Mouse (Mus musculus): ENCODE data around the gene Mrtfa. TPM values are rescaled to one million over a fixed set of nuclear protein-coding genes. Genes with fewer than 3 reads are reported as not detected.

Mrtfa gene
- total and polyA plus RNA-seq, 3 experiments, result 2.3 to 18.3 (median 17.2) TPM

DNA sequence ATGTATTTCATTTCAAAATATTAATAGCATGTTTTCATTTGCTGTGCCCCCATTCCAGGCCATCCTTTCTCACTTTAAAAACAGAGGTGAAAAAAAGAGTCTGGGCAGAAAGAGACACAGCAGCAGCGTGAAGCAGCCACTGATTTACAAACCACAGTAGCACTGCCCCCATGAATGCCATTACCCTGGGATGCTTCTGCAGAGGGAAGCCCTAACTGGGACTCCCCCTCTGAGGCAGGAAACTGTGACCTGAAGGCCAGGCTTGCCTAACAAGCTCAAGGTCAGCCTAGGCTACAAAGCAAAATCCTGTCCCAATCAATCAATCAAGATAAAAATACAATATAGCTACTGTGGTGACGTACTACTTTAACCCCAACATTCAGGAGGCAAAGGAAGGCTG, 9.3 kb downstream of the Mrtfa start:
- Histone ChIP-seq H3K4me1 (ENCODE audit: insufficient read depth, low read depth, low read length) (peaks cover 5% of the 10 kb centered on the region), H3K27me3 (ENCODE audit: insufficient read depth, low read length) (no peaks in the 10 kb centered on the region), H3K9me3 (replicated peaks) (no peaks in the 10 kb centered on the region), H3K4me3 (ENCODE audit: low read depth, low read length) (no peak overlapping the region), H3K36me3 (replicated peaks) (peaks cover 13% of the 10 kb centered on the region)
- ATAC-seq (ENCODE audit: extremely low read depth, insufficient number of reproducible peaks, low FRiP score, poor library complexity, severe bottlenecking) (no peak), DNase-seq (ENCODE audit: low spot score) (no peak)
- TF ChIP-seq CTCF (IDR thresholded peaks at IDR 0.05; ENCODE audit: low read depth, low read length), result no peak
- TF ChIP-seq GATA2 (IDR thresholded peaks at IDR 0.05; ENCODE audit: borderline replicate concordance, low read depth, low read length), result no peak
- no peak for TF ChIP-seq TAL1 (conservative IDR thresholded peaks at IDR 0.05; ENCODE audit: low read depth, low read length)

DNA sequence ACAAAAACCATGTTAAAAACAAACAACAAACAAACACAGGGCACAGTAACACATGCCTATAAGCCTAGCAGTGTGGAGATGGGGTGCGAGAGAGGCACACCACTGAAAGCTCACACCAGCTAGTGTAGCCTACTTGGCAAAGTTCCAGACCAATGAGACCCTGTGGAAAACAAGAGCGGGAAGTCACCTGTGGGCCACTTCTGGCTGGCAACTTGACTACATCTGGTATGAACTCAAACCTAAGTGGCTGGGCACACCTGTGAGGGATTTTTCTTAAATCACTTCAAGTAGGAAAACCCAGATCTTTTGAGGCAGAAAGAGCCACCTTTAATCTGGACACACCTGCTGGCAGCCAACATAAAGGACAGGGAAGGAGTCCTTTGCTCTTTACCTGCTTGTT, 11.0 kb downstream of the Mrtfa start:
- Histone ChIP-seq H3K27me3 (ENCODE audit: insufficient read depth, low read length) (no peaks in the 10 kb centered on the region), H3K4me3 (ENCODE audit: low read depth, low read length) (no peak overlapping the region), H3K36me3 (replicated peaks) (peaks cover 15% of the 10 kb centered on the region), H3K4me1 (ENCODE audit: insufficient read depth, low read depth, low read length) (peaks cover 2% of the 10 kb centered on the region; the same call in 1 of the 2 replicates), H3K9me3 (replicated peaks) (no peaks in the 10 kb centered on the region)
- DNase-seq (ENCODE audit: low spot score) (no peak), ATAC-seq (ENCODE audit: extremely low read depth, insufficient number of reproducible peaks, low FRiP score, poor library complexity, severe bottlenecking) (no peak)
- TF ChIP-seq TAL1 (conservative IDR thresholded peaks at IDR 0.05; ENCODE audit: low read depth, low read length), result no peak
- no peak for TF ChIP-seq CTCF (IDR thresholded peaks at IDR 0.05; ENCODE audit: low read depth, low read length)
- no peak for TF ChIP-seq GATA1 (IDR thresholded peaks at IDR 0.05; ENCODE audit: borderline replicate concordance, low read length)
- TF ChIP-seq POLR2AphosphoS5 (IDR thresholded peaks at IDR 0.05; ENCODE audit: insufficient replicate concordance, low read depth, low read length), result no peak
- no peak for TF ChIP-seq GATA2 (IDR thresholded peaks at IDR 0.05; ENCODE audit: borderline replicate concordance, low read depth, low read length)

DNA sequence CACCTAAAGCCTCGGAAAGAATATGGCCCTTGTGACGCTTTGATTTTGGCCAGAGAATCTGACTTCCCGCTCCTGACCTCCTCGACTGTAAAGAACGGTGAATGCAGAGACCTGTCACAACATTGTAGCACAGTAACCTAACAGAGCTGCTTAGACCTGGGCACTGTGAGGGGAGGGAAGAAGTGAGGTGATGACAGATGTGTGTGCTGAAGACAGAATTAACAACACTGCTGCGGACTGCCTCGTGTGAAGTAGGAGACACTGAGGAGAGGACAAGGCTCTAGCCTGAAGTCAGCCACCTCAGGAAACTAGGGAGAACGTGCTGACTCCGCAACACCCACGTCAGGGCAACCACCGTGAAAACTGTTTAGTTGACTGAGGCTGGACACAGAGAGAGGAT, 11.9 kb downstream of the Mrtfa start:
- peaks cover 20% of the 10 kb centered on the region for H3K36me3 ChIP-seq (replicated peaks)
- no peaks in the 10 kb centered on the region for H3K27me3 ChIP-seq (ENCODE audit: insufficient read depth, low read length)
- TF ChIP-seq GATA1 (IDR thresholded peaks at IDR 0.05; ENCODE audit: borderline replicate concordance, low read length), result no peak
- TF ChIP-seq GATA2 (IDR thresholded peaks at IDR 0.05; ENCODE audit: borderline replicate concordance, low read depth, low read length), result no peak
- TF ChIP-seq POLR2AphosphoS5 (IDR thresholded peaks at IDR 0.05; ENCODE audit: insufficient replicate concordance, low read depth, low read length), result no peak
- TF ChIP-seq TAL1 (conservative IDR thresholded peaks at IDR 0.05; ENCODE audit: low read depth, low read length), result no peak
- TF ChIP-seq CTCF (IDR thresholded peaks at IDR 0.05; ENCODE audit: low read depth, low read length), result no peak
- H3K4me1 ChIP-seq (ENCODE audit: insufficient read depth, low read depth, low read length), result peaks cover 2% of the 10 kb centered on the region; the same call in 1 of the 2 replicates
- no peak for DNase-seq (ENCODE audit: low spot score)
- no peaks in the 10 kb centered on the region for H3K9me3 ChIP-seq (replicated peaks)
- no peak for ATAC-seq (ENCODE audit: extremely low read depth, insufficient number of reproducible peaks, low FRiP score, poor library complexity, severe bottlenecking)
- no peak overlapping the region for H3K4me3 ChIP-seq (ENCODE audit: low read depth, low read length)

DNA sequence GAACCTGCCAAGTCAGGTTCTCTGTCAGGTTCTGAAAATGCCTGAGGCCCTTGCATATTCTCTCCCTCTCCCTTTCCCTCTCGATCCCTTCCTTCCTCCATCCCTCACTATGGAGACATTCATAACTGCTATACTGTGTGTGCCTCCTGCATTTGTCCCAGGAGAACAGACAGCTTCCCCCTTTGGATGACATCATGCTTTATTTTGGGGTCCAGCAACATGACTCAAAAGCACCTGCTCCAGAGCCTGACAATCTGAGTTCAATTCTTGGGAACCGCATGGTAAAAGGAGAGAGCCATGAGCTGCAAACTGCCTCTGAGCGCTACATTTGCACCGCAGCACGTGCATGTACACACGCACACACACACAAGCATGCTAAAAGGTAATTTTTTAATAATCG, 12.7 kb downstream of the Mrtfa start:
- H3K36me3 ChIP-seq (replicated peaks), result peaks cover 20% of the 10 kb centered on the region
- ATAC-seq (ENCODE audit: extremely low read depth, insufficient number of reproducible peaks, low FRiP score, poor library complexity, severe bottlenecking), result no peak
- DNase-seq (ENCODE audit: low spot score), result no peak
- peaks cover 2% of the 10 kb centered on the region; the same call in 1 of the 2 replicates for H3K4me1 ChIP-seq (ENCODE audit: insufficient read depth, low read depth, low read length)
- H3K9me3 ChIP-seq (replicated peaks), result no peaks in the 10 kb centered on the region
- no peak overlapping the region for H3K4me3 ChIP-seq (ENCODE audit: low read depth, low read length)
- no peaks in the 10 kb centered on the region for H3K27me3 ChIP-seq (ENCODE audit: insufficient read depth, low read length)
- no peak for TF ChIP-seq GATA2 (IDR thresholded peaks at IDR 0.05; ENCODE audit: borderline replicate concordance, low read depth, low read length)
- TF ChIP-seq TAL1 (conservative IDR thresholded peaks at IDR 0.05; ENCODE audit: low read depth, low read length), result no peak
- no peak for TF ChIP-seq CTCF (IDR thresholded peaks at IDR 0.05; ENCODE audit: low read depth, low read length)
- TF ChIP-seq GATA1 (IDR thresholded peaks at IDR 0.05; ENCODE audit: borderline replicate concordance, low read length), result no peak
- TF ChIP-seq POLR2AphosphoS5 (IDR thresholded peaks at IDR 0.05; ENCODE audit: insufficient replicate concordance, low read depth, low read length), result no peak

DNA sequence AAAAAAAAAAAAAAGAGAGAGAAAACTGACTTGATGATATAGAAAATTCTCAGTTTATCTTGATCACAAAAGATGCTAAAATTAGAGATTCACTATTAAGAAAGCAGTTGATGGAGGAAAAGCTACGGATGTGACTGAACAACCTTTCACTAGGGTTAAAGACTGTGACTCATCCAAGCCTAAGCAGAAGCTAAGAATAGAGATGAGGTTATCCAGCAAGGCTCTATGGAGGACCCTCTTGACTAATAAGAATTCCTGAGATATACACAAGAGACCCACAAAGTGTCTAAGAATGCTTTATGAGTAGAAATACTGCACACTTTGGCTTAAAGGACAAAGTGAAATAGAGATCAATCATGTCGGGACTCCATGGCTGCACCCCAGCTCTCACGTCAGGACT, 14.9 kb downstream of the Mrtfa start:
- no peaks in the 10 kb centered on the region for H3K9me3 ChIP-seq (replicated peaks)
- peaks cover 2% of the 10 kb centered on the region; the same call in 1 of the 2 replicates for H3K4me1 ChIP-seq (ENCODE audit: insufficient read depth, low read depth, low read length)
- no peak overlapping the region for H3K4me3 ChIP-seq (ENCODE audit: low read depth, low read length)
- H3K27me3 ChIP-seq (ENCODE audit: insufficient read depth, low read length), result no peaks in the 10 kb centered on the region
- TF ChIP-seq CTCF (IDR thresholded peaks at IDR 0.05; ENCODE audit: low read depth, low read length), result no peak
- TF ChIP-seq GATA1 (IDR thresholded peaks at IDR 0.05; ENCODE audit: borderline replicate concordance, low read length), result no peak
- no peak for TF ChIP-seq POLR2AphosphoS5 (IDR thresholded peaks at IDR 0.05; ENCODE audit: insufficient replicate concordance, low read depth, low read length)
- no peak for TF ChIP-seq GATA2 (IDR thresholded peaks at IDR 0.05; ENCODE audit: borderline replicate concordance, low read depth, low read length)
- TF ChIP-seq TAL1 (conservative IDR thresholded peaks at IDR 0.05; ENCODE audit: low read depth, low read length), result no peak
- peaks cover 27% of the 10 kb centered on the region for H3K36me3 ChIP-seq (replicated peaks)
- ATAC-seq (ENCODE audit: extremely low read depth, insufficient number of reproducible peaks, low FRiP score, poor library complexity, severe bottlenecking) (no peak), DNase-seq (ENCODE audit: low spot score) (no peak)

DNA sequence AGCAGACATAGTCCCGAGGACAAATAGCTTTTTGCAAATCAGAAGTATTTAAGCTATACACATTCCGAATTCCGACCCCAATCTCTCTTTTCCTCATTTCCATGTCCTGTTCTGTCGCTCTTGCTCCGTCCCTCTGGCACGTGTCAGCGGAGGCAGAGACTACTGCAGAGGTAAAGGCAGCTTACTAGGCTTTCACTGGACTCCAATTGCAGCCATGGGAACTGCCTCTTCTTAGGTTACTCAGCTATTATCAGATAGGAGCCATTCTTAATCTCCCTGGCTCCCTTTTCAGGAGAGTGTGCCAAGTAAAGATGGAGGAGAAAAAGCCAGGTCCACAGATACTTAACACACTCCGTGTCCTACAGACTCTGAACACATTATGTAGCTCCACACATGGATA, 18.3 kb downstream of the Mrtfa start:
- ATAC-seq (ENCODE audit: extremely low read depth, insufficient number of reproducible peaks, low FRiP score, poor library complexity, severe bottlenecking), result no peak
- TF ChIP-seq CTCF (IDR thresholded peaks at IDR 0.05; ENCODE audit: low read depth, low read length) (no peak), POLR2AphosphoS5 (IDR thresholded peaks at IDR 0.05; ENCODE audit: insufficient replicate concordance, low read depth, low read length) (no peak), TAL1 (conservative IDR thresholded peaks at IDR 0.05; ENCODE audit: low read depth, low read length) (no peak), GATA2 (IDR thresholded peaks at IDR 0.05; ENCODE audit: borderline replicate concordance, low read depth, low read length) (no peak), GATA1 (IDR thresholded peaks at IDR 0.05; ENCODE audit: borderline replicate concordance, low read length) (no peak)
- no peaks in the 10 kb centered on the region for H3K27me3 ChIP-seq (ENCODE audit: insufficient read depth, low read length)
- no peaks in the 10 kb centered on the region for H3K9me3 ChIP-seq (replicated peaks)
- H3K4me1 ChIP-seq (ENCODE audit: insufficient read depth, low read depth, low read length), result peaks cover 2% of the 10 kb centered on the region; the same call in 1 of the 2 replicates
- H3K36me3 ChIP-seq (replicated peaks), result peaks cover 21% of the 10 kb centered on the region
- H3K4me3 ChIP-seq (ENCODE audit: low read depth, low read length), result no peak overlapping the region
- no peak for DNase-seq (ENCODE audit: low spot score)

All from G1E (cell line).